In the genomic region with DNA sequence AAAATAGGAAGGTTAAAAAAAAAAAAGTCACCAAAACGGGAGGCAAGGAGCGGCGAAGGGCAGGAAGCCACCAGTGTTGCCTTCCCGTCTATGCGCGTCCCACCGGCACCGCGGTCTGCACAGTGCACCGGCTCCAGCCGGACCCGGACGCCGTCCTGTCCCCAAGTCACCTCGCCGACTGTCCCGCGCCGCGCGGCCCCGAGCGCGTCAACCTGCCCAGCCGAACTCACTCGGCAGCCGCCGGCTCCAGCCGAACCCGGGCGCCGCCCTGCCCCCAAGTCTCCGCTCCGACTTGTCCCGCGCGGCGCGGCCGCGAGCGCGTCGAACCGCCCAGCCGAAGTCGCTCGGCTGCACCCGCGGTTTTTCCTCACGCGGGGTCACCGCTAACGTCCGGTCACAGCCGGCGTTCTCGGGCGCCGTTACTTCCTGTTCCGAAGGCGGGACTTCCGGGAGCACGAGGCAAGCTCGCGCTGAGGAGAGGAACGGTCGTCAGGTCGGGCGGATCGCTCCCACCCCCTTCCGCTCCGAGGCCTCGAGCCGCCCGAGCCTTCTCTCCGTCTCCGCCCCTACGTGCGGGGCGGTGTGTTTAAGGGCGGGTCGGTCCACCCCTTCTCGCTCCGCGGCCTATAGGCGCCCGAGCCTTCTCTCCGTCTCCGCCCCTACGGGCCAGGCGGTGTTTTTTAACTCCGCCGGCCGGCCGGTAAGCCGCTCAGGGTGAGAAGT, we compare ENCODE assay signal across 8 mouse cellular contexts. TPM values are rescaled to one million over a fixed set of nuclear protein-coding genes. Genes with fewer than 3 reads are reported as not detected.
DNase-seq lines count a peak whose midpoint lies in the region; ATAC-seq lines count a peak whose summit lies in the region.

Gene Hccs, minus strand, starts transcription at position 428 of the 723 bp plus-strand sequence.

- peaks cover 9% of the 10 kb centered on the region; the same call in 1 of the 2 replicates for H3K36me3 ChIP-seq in heart, embryonic 10.5 days
- H3K36me3 ChIP-seq in kidney, embryonic 15.5 days = peaks cover 10% of the 10 kb centered on the region

- 20% methylated on average over 97 of the region's 97 CpGs for WGBS in heart, embryonic 10.5 days
- 14% methylated on average over 95 of the region's 97 CpGs for WGBS in kidney, embryonic 15.5 days

- peak within 1 kb of the TSS; percentile 55 for H3K4me2 ChIP-seq in kidney, embryonic 15.5 days

- peak within 1 kb of the TSS; percentile 67 for H3K4me3 ChIP-seq in heart, embryonic 10.5 days
- H3K4me3 ChIP-seq in kidney, embryonic 15.5 days (replicated peaks) = peak within 1 kb of the TSS; percentile 63

- H3K9ac ChIP-seq in kidney, embryonic 15.5 days = peak within 1 kb of the TSS; percentile 65

- peak; percentile 86 to 87 for DNase-seq in B cell, adult 2 months
- peak; percentile 96 for DNase-seq in brain, adult 2 months (ENCODE audit: low read depth, low spot score)
- DNase-seq in heart, embryonic 10.5 days (ENCODE audit: low spot score) = peak; percentile 93
- peak; percentile 92 for DNase-seq in liver
- DNase-seq in spleen, postnatal 4 days (ENCODE audit: low spot score in 2 of 2) = peak; percentile 84 to 89

- no peaks in the 10 kb centered on the region for H3K9me3 ChIP-seq in heart, embryonic 10.5 days
- H3K9me3 ChIP-seq in kidney, embryonic 15.5 days (replicated peaks) = no peaks in the 10 kb centered on the region

- H3K27me3 ChIP-seq in heart, embryonic 10.5 days (ENCODE audit: insufficient read depth, poor library complexity, severe bottlenecking) = no peaks in the 10 kb centered on the region; the same call in 1 of the 2 replicates
- H3K27me3 ChIP-seq in kidney, embryonic 15.5 days = peaks cover 8% of the 10 kb centered on the region

- H3K4me1 ChIP-seq in heart, embryonic 10.5 days = no peaks in the 10 kb centered on the region
- H3K4me1 ChIP-seq in kidney, embryonic 15.5 days = no peaks in the 10 kb centered on the region

- peak within 1 kb of the TSS; percentile 91 for H3K27ac ChIP-seq in heart, embryonic 10.5 days
- peak within 1 kb of the TSS; percentile 87 for H3K27ac ChIP-seq in kidney, embryonic 15.5 days

- ATAC-seq in erythroblast, adult 5-6 weeks (replicated peaks; ENCODE audit: low FRiP score, poor library complexity, severe bottlenecking) = peak; percentile 99
- peak; percentile 100 for ATAC-seq in kidney, embryonic 15.5 days (replicated peaks; ENCODE audit: low FRiP score)
- ATAC-seq in monocyte, adult 5-6 weeks (replicated peaks; ENCODE audit: insufficient number of reproducible peaks, low FRiP score, low TSS enrichment, poor library complexity, severe bottlenecking) = peak; percentile 98

RNA-seq across cellular contexts. Expression of gene Hccs, which starts in this region (rescaled TPM):
- 6.0 and 6.7 TPM in 2 replicates for total RNA-seq in erythroblast, adult 5-6 weeks (2015; ENCODE audit: low replicate concordance)
- 9.4 and 9.8 TPM in 2 replicates for total RNA-seq in erythroblast, adult 5-6 weeks (2017; ENCODE audit: low replicate concordance)
- polyA plus RNA-seq in heart, embryonic 10.5 days (2016; fragmentation: Nextera tagmentation; extraction: Ambion mirVana) = 48.0 and 50.4 TPM in 2 replicates
- 32.3 and 33.0 TPM in 2 replicates for polyA plus RNA-seq in kidney, embryonic 15.5 days (2015; fragmentation: Nextera tagmentation; extraction: Ambion mirVana)
- 25.4 to 34.0 TPM (median 32.1 TPM) in 3 replicates for total RNA-seq in monocyte, adult 5-6 weeks (2017)

Comparison
In these comparisons a context has a peak if more than half of its experiments do, and no peak if none do; other contexts are left out.
1. Peak in every context shown above with its lines: DNase-seq, ATAC-seq, H3K4me3 ChIP-seq and H3K27ac ChIP-seq.